Mouse (Mus musculus): ENCODE results near the gene H2-DMa.
A peak's percentile ranks its signal among the peaks of the same experiment; 100 is the strongest.

H2-DMa gene

GRCm38 (mm10) chr17:34119249-34120179 is at the start of gene H2-DMa:
H2-DMa (plus strand) TSS chr17:34119541.
- DNase-seq = peak; percentile 99

GRCm38 (mm10) chr17:34072091-34072490 is 47.2 kb upstream of the H2-DMa start:
- no peak for DNase-seq

DNA sequence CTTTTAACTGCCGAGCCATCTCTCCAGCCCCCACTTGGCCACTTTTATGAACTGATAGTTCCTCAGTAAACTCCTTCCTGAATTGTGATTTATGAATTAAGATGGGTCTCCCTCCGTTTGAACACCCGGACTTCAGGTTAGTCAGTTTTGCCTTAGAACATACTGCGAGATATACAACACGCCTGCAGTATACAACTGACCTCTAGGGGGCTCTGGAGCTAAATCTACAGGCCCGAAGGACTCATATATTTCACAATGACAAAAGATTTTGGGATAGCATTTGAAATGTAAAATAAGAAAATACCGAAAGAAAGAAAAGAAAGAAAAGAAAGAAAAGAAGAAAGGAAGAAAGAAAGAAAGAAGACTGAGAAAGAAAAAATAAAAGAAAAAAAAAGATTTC is 44.1 kb upstream of the H2-DMa start:
- peak; percentile 63 to 75 for DNase-seq

GRCm38 (mm10) chr17:34077549-34077948 is 41.8 kb upstream of the H2-DMa start:
- peak; percentile 59 to 74 for DNase-seq

DNA sequence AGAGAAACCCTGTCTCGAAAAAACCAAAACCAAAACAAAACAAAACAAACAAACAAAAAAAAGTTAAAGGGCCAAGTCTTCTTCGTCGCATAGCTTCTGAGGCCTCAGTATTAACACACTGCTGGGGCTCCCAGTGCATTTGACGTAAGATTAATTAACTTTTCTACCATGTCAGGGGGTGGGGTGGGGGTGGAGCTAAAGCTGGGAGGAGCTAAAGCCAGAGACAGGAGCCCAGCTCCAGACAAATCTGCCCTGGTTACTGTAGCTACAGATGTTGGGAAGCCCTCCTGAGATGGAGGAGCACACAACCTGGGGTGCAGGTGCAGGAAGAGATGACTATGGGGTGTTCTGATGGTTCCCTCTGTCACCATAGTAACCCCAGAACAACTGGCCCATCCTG is 41.2 kb upstream of the H2-DMa start:
- DNase-seq = no peak

DNA sequence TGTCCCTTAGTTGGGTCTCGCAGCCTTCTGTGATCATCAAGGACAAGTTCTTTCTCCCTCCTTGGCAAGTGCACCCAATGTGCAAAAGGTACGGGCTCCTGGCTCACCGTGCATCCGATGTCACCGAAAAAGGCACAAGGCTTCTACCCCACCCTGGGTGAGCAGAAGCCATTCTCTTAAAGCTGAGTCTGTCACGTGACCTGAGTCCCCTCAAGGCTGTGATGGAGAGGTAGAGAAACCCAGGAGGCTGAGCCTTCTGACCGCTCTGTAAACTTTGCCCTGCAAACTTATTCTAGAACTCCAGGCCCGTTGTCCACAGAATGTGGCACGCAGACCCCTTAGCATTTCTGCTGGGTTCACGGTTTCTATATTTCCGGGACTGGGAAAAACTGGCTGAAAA is 40.3 kb upstream of the H2-DMa start:
- no peak for DNase-seq

DNA sequence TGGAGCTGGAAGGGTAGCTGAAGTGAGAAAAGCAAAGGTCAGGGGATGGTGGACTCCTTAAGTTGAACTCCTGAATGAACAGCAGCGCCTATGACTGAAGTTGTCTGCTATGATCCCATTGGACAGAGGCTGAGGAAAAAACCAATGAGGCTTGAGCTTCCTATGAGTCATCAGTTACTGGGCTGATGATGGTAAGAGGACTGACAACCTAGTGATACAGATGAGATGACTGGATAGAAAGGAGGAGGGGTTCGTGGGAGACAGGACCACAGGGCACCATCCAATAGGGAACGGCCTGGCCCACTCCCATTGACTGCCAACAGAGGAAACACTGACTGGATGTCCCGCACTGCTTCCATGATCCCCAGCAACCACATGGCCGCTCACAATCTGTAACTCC is 39.7 kb upstream of the H2-DMa start:
- DNase-seq = no peak

DNA sequence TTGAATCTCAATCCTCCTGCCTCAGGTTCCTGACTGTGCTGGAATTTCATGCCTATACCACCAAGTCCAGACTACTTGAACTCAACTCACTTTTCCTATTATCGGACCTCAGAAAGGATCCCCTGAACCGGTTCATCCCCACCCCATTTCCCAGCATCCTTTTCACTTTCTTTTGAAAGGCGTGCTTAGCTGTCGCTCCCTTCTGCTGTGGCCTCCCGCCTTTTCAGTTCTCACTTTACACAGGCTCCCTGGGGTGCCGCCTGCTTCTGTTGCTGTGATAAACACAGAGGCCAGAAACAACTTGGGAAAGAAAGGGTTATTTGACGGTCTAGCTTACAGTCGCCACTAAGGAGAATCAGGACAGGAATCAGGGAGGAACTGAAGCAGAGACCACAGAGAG is 36.2 kb upstream of the H2-DMa start:
- DNase-seq = no peak

DNA sequence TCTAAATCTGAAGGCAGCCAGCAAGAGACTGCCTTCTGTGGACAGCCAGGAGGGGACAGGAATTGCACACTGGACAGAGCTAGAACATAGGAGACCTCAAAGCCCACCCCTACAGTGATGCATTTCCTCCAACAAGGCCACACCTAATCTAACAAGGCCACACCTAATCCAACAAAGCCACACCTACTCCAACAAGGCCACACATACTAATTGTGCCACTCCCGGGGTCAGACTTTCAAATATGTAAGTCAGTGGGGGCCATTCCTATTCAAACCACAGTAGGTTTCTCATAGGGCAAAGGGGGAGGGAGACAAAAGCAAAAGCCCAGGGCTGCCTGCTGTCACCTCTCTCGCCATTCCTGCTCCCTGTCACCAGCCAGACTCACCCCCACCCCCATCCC is 32.0 kb upstream of the H2-DMa start:
- no peak for DNase-seq

GRCm38 (mm10) chr17:34088124-34088523 is 31.2 kb upstream of the H2-DMa start:
- DNase-seq = no peak

- DNase-seq = no peak
These were observed 28.4 kb upstream of the H2-DMa start for GRCm38 (mm10) chr17:34090923-34091322.

GRCm38 (mm10) chr17:34092197-34092875 is 27.0 kb upstream of the H2-DMa start, which contains the start of gene H2-Oa:
H2-Oa (plus strand) TSS chr17:34092340.
- no peak for DNase-seq

DNA sequence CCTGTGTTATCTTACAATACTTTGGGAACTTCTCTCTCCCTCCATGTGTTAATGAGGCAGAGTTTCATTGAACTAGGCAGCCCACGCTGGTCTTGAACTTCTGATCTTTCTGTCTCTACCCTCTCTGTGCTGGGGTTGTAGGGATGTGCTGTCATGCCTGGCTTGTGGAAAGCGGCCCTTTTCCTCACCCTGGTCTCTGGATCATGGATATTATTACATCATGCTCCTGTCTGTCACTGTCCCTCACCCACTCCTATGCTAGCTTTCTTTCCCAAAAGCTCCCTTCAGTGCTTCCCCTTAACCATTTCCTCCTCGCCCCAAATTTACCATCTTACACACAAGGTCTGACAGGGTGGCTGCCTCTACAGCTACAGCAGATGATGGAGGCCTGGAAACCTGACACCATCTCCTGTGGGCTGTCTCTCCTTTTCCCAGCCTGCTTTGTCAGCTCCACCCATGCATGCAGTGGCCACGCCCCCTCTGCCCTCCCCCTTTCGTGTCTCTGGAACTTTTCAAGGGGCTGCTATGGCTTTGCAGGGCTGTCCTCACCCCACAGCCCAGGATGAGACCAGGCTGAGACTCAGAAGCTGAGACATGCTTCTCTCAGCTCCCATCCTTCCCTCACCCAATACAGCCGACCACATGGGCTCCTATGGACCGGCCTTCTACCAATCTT is 26.0 kb upstream of the H2-DMa start:
- no peak for DNase-seq

DNA sequence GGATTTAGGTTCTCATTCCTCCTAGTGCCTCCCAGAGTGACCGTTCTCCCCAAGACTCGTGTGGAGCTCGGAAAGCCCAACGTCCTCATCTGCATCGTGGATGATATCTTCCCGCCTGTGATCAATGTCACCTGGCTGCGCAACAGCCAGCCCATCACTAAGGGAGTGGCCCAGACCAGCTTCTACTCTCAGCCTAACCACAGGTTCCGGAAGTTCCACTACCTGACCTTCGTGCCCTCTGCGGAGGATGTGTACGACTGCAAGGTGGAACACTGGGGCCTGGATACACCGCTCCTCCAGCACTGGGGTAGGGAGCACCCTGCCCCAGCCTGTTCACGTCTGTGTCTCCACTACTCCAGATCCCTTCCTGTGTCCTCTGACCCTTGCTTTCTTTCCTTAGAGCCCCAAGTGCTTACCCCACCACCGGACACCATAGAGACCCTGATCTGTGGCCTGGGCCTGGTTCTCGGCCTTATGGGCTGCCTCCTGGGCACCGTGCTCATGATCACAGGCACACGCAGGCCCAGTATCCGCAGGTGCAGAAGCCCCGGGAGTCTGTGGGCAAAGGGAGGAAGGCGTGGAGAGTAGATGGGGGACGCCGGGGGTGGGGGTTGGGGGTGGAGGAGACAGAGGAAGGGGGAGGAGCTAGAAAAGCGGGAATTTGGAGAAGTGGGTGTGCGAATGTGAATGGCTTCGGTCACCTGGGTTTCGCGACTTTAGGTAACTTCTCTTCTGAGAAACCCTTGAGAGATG is 24.9 kb upstream of the H2-DMa start:
- no peak for DNase-seq

DNA sequence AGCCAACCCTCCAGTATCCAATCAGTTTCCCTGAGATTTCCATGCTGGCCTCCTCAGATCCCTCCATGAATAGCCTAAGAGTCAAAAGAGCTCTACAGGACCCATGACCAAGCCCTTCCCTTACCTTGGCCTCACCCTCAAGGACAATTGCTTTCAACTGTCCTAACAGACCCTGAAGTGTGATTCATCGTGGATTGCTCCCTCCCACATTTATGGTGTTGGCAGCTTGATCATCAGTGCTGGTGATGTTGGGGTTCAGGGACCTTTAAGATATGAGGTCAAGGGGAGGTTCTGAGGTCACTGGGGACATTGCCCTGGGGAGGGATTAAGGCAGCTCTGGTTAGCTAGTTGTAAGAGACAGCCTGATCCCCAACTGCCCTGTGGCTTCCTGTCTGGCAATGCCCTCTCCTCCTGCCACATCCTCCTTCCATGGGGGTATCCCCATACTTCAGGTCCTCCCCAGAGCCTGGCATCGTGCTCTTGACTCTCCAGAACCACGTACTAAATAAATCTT is 22.8 kb upstream of the H2-DMa start:
- no peak for DNase-seq

DNA sequence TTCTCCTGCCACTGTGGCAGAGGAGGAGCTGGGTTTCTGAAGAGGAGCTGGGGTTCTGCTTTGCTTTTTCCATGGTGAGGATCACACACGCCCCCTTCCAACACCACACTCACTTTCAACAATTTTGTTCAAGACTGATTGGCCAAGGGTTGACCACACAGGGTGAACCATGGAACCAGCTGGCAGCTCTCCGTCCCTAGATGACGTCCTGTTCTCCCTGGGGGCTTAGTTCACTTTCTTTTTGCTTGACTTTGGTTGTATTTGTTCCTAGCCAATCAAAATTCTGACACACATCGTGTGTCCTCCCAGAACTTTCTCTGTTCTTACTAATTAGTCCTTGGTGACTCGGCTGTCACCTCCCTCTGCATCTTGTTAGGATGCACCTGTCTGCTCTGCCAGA is 22.1 kb upstream of the H2-DMa start:
- no peak for DNase-seq

DNA sequence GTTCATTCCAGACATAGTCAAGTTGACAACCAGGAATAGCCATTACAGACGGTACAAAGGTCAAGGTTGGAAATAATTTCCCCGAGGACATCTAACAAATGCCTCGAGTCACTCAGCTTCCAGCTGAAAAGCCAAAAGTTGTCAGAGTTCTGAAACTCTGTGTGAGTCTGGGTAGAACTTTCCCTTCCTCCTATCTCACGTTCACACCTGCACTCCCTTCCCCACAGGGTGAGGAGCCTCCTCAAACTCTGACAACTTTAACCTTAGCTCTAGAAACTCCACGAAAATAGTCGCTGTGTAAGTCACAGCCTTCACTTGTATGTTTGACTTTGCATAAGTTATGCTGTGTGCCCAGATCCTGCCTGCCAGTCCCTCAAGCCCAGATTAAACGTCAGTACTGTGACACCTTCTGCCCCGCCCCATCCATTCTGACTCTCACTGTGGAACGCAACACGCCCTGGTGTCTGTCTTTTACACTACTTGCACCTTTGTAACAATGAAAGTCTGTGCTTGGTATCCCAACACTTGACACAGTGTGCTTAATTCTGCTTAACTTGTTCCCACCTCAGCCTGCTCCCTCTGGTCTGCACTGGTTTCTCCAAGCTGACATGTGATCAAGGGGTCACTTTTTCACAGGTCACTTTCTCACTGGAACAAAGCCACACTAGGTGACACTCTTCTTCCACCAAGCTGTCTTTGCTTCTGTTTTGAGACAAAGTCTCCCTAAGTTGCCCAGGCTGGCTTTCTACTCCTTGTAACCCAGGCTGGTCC is 20.4 kb upstream of the H2-DMa start:
- DNase-seq = no peak

DNA sequence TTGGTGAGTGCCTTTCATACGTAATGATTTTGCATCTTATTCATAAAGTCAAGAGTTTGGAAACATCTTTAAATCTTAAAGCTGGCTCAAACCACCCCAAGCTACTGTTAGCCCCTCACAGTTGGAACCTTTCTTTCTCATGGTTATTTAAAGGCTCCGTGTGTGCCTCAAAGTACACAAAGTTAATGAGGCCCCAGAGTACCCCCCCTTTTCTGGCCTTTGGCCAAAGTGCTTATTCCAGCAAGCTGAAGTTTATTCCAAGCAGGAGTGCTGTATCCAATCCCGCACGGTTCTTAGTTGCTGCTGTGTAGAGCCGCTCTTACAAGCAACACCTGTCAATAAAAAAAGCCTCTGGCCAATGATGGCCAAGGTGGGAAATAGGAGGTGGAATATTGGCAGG is 19.8 kb upstream of the H2-DMa start:
- DNase-seq = no peak

- DNase-seq = no peak
These were observed 18.2 kb upstream of the H2-DMa start for GRCm38 (mm10) chr17:34101185-34101584.

- DNase-seq = peak; percentile 93 to 95
These were observed 17.7 kb upstream of the H2-DMa start for GRCm38 (mm10) chr17:34101604-34102032.

GRCm38 (mm10) chr17:34102831-34103230 is 16.5 kb upstream of the H2-DMa start:
- no peak for DNase-seq

DNA sequence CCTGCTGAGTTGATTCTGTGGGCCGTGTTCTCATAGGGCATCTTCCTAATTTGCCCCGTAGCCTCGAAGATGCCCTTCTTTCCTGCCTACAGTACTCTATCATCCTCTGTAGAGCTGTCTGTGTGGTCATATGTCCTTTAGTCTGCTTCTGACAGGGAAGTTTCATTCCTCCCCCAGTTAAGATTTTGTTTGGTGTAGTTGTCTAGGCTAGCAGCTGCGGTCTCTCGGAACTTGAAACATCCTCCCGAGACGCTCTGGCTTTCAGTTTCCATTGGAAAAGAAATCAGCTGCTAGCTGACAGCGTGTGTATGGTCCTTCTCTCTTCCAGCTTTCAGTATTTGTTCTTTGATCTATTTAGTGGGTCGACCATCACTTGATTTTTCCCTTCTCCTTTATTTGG is 14.5 kb upstream of the H2-DMa start:
- DNase-seq = no peak

All from cerebellum, postnatal 36 days (tissue).